Mouse (Mus musculus): Measurements from ENCODE around the gene Ccdc92b.

Ccdc92b gene

GRCm38 (mm10) chr11:74611437-74611836 is 8.0 kb upstream of the Ccdc92b start:
- no peak for DNase-seq (ENCODE audit: low spot score)

DNA sequence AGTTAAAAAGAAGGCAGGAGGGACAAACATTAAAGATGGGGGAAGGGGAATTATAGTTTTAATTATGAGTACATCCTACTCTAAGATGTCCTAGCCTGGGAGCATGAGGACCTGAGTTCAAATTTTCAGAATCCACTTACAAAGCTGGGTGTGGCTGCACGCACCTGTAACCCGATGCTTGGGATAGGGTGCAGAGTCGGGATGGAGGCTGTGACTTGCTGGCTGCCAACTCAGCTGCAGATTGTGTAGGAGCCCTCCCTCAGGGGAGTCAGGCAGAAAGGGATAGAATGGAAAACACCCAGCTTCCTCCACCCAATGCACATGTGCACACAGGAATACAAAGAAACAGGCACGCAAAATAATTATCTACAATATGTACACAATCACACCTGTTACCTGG is 6.0 kb upstream of the Ccdc92b start:
- DNase-seq (ENCODE audit: low spot score), result no peak

- no peak for DNase-seq (ENCODE audit: low spot score)
These were observed 3.8 kb upstream of the Ccdc92b start for GRCm38 (mm10) chr11:74615571-74615970.

GRCm38 (mm10) chr11:74619956-74620300 is 523 bp downstream of the Ccdc92b start:
- no peak for DNase-seq (ENCODE audit: low spot score)

- DNase-seq (ENCODE audit: low spot score), result no peak
These were observed 2.7 kb downstream of the Ccdc92b start for GRCm38 (mm10) chr11:74621974-74622669.

GRCm38 (mm10) chr11:74623693-74624092 is 4.3 kb downstream of the Ccdc92b start:
- DNase-seq (ENCODE audit: low spot score), result no peak

DNA sequence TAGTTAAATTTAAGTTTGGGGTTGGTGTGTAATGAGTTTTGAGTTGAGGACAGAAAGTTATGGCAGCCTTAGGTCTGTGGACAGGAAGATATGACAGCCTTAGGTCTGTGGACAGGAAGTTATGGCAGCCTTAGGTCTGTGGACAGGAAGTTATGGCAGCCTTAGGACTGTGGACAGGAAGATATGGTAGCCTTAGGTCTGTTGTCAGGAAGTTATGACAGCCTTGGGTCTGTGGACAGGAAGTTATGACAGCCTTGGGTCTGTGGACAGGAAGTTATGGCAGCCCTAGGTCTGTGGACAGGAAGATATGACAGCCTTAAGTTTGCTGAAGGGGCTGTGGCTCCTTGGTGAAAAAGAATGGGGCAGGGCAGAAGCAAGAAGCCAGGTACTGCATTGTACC is 5.9 kb downstream of the Ccdc92b start:
- DNase-seq (ENCODE audit: low spot score), result no peak

GRCm38 (mm10) chr11:74627481-74627880 is 8.1 kb downstream of the Ccdc92b start:
- no peak for DNase-seq (ENCODE audit: low spot score)

DNA sequence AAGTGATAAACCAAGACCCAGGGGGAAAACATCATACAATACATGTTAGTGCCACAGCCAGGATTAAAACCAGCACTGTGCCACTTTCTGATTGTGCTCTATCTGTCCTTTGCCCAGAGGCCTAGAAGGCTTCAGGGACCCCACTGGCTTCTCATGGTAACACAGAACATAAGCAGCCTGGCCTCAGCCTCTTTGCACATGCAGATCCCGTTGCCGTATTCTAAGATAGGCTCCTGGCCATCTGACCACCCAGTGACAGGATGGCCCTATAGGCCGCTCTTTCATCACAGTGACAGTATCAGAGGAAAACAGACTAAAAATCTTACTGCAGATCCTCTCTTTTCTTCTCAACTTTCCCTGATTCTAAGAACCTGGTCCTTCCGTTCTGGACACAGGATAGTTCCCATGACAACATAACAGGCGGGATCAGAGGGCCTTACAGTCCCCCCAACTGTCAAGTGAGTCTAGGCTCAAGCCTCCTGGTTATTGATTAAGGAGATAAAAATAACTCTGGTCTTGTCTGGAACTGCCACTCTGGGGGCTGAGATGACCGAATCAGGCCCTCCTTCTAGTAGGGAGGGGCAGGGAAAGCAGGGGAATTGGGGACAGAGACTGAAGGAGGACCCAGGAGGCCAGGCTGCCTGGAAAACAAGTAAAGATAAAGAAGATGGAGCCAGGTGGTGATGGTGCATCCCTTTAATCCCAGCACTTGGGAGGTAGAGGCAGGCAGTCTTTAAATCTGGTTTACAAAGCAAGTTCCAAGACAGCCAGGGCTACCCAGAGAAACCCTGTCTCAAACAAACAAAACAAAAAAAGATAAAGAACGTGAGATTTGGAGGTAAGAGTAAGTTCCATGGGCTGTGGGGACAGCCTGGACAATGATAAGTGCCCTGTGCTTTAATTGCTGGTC is 12.7 kb downstream of the Ccdc92b start:
- DNase-seq (ENCODE audit: low spot score), result no peak

DNA sequence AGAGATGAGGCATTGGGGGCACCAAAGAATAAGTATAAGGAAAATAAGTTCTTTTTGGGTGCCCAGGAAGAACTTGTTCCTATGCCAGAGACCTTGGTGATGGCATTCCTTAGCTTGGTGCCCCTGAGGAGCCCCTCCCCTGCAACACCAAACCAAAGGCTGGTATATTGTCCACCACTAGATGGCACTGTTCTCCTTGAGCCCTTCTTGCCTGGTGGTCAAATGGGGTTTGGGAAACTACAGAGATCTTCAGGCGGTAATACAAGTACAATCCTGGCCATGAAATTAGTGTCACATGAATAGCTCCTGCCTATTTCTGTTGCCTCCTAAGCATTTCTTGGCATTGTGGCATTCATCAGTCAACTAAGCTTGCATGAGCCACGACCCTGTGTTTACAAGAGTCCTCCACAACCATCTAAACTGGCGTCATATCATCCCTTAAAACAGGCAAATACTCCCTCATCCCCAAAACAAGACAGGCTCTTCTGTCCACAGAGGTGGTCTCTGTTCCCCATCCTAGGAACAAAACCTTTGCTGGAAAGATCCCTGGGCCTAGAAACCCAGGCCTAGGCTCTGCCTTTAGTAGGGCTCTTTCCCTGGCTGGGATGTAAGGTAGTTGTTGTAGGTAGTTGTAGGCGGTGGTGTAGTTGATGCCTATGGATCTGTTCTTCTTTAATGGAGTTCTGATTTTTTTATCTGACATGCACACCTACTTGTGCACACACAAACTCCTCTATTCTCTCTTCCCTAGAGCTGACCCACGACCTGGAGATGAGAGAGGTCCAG is 15.3 kb downstream of the Ccdc92b start:
- DNase-seq (ENCODE audit: low spot score), result no peak

- DNase-seq (ENCODE audit: low spot score), result no peak
These were observed 18.1 kb downstream of the Ccdc92b start for GRCm38 (mm10) chr11:74637486-74637885.

DNA sequence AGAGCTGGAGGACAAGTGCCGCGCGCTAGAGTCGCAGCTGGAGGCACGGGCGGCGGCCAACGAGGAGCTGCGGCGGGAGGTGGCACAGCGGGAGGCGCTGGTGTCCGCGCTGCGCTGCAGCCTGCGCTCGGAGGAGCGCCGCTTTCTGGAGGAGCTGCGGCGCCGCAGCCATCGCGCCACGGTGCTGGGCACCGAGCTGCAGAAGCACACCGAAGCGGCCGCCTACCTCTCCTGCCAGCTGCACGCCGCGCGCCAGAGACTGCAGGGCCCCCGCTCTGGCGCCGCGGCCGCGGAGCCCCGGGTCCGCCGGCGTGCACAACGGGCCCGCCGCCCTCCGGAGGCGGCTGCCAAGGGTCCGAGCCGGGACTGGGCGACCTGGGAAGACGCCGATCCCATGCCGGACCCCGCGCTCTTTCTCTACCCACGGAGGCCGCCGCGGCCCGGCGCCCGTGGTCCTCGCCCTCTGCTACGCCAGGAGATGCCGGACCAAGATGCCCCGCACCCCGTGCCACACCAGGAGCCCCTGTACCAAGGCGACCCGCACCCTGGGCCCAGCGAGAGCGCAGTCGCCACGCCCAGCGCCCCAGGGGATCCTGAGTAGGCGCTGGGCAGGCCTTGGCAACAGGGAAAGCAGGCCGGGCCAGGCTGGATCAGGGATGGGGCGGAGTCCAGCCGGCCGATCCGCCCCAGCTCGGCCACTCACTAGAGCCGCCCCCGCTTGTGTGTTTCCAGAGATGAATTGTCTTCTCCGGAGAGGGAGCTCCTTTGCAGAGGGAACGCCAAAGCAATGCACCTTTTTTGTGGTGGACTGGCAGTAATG is 18.8 kb downstream of the Ccdc92b start:
- peak; percentile 63 for DNase-seq (ENCODE audit: low spot score)

DNA sequence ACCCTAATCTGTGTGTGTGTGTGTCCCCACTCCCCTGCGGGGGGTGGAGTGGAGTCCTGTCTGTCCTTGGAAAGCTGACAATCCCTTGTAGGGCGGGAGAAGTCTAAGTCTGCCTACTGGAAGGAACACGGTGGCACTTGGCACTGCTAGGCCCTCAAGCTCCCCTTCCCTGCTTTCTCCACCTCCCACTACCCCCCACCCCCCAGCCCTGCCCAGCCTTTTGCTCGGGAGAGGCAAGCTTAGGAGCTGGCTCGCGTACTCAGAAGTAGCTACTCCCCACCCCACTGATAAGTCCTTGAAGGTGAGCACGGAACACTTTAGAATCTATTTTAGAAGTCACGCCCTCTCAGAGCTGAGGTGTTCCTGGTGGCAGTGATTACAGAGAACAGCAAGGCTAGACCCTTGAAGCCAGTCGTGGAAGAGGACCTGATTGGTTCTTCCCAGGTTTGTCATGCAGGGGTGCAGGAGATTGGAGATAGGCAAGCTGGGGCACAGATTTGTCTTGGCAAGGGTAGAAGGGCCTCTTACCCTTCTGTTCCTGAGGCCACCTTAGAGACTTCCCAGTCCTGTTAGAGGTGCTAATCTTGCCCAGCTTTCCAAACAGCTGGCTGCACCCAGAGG is 19.5 kb downstream of the Ccdc92b start:
- DNase-seq (ENCODE audit: low spot score), result no peak

GRCm38 (mm10) chr11:74639628-74640027 is 20.2 kb downstream of the Ccdc92b start:
- no peak for DNase-seq (ENCODE audit: low spot score)

DNA sequence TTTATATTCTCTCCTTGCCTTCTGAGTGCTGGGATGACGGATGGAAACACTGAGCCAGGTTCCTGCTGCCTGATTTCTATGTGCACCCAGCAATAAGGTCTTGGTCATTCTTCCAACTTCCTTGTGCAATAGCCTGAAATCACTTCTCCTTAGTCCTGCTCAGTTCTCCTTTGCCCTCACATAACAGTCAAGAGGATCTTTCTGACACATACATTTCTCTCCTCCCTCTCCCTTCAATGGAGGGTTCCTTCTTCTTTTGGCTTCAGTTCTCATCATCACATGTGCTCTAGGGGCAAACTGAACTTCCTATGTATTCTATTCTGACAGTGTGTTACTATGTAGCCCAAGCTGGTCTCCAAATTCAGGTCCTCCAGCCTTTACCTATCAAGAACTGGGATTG is 28.6 kb downstream of the Ccdc92b start:
- no peak for DNase-seq (ENCODE audit: low spot score)

DNA sequence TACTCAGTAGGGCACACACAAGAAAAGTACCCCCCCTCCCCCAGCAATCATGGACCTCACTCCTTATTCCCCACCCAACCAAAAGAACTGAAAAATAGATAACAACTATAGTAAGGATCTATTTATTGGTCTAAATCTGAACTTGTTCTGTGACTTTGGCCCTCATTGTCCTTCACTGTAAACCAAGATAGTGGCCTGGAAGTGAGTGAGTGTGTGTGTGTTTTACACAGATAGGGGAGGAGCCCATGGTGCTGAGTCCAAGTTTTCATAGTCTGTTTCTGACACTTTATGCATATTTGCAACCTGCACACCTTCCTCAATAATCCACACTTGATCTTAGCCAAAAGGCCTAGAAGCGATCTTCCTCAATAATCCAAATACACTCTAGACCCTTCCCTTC is 29.3 kb downstream of the Ccdc92b start:
- DNase-seq (ENCODE audit: low spot score), result no peak

DNA sequence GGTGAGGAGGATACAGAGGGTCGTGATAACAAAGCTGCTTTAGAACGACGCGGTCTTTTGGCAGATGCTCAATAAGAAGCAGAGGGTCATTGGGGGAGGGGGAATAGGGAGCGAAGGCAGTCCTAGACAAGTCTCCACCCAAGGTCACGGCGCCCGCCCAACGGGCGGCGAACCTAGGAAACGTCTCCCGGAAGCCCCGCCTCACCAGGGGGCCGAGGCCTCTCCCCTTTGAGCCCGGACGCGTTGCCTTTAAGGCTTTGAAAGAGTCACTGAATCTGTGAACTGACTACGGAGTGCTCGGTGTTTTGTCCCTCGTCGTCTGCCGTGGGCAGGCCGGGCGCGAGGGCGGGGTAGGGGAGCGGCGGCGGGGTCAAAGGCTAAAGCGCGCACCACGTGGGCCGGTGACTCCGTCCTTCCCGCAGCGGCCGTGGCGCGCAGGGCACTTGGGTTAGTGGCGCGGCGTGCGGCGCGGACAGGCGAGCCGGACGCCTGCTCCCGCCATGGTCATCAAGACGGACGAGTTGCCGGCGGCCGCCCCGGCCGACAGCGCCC is 29.8 kb downstream of the Ccdc92b start, which contains the start of gene Cluh:
Gene Cluh, plus strand, starts transcription at position 401 of the 552 bp plus-strand sequence.
- DNase-seq (ENCODE audit: low spot score), result peak; percentile 95

DNA sequence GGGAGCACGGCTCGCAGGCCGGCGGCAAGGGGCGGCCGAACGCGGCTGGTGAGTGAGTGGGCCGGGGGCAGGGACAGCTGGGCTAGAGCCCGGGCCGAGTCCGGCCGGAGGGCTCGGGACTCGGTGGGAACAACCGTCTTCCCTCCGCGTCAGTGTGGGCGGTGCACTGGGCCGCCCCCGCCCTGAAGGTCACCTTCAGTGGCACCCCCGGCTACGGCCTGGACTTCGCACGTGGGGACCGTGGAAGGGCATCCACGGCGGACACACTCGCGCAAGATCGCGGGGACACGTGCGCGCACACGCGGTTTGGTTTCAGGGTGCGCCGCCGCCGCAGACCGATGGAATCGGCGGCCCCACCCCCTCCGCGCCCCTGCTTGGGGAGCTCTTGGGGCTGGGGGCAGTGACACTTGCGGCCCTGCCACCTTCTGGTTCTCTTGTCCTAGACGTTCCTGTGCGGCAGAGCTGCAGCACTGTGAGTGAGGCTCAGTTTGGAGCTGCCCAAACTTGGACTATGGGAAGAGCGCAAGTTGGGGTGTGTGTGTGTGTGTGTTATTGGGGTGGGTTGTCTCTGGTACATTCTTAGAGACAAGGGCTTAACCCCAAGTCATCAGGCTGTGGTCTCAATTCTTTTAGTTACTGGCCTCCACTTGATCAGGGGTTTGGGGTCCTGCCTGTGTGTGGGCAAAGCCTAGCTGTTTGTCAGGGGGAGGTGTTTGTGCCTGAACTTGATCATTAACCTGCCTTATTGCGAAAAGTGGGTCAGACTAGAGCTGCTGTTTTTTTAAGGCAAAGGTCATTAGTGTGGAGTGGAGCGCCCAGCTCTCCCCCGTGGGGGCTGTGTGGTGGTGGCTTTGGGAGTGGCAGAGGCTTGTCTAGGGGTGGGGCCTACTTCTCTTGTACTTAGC is 30.5 kb downstream of the Ccdc92b start:
- DNase-seq (ENCODE audit: low spot score), result no peak

DNA sequence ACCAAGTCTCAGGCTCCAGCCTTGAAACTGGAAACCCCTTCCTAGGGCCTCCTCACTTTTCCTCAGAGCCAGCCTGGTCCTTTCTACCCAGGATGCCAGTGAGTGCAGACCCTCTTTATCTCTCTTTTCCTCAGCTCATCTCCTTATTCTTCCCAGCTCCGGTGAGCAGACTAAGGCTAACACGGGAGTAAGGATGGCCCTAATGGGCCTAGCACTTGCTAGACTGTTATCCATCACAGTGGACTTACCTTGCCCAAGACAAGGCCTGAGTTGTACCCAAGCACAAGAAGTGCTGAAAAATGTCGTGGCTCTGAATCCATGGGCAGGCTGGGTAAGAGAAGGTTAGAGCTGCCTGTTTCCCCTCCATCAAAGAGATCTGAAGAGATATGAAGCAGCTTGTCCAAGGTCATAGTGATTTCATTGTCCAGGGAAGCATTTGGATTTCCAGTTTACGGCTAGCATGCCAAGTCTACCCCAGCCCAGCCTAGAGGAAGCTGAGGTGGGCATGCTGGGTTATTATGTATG is 31.2 kb downstream of the Ccdc92b start:
- no peak for DNase-seq (ENCODE audit: low spot score)

- DNase-seq (ENCODE audit: low spot score), result no peak
These were observed 33.4 kb downstream of the Ccdc92b start for GRCm38 (mm10) chr11:74652791-74653191.

Data from ovary, postnatal 10 days (tissue).